Mouse (Mus musculus): Measurements from ENCODE around the gene Gm13769.
"Not testable (repeated sequence)": the region's sequence is repeated elsewhere in the genome, so short reads cannot be mapped to it uniquely, and the experiment has no call there.

- TF ChIP-seq CTCF (IDR thresholded peaks at IDR 0.05; ENCODE audit: low read depth); EP300 (optimal IDR thresholded peaks at IDR 0.05): not testable (repeated sequence)
Observed at GRCm38 (mm10) chr2:90346694-90347093, 24.7 kb downstream of the Gm13769 start.

Data from stomach, postnatal 0 days (tissue).